Mouse (Mus musculus) olfactory bulb, adult 2 months (tissue): ENCODE measurements around the gene Gpbp1l1.

Source experiments
- CTCF ChIP-seq: fragments of 200-500 bp; IDR thresholded peaks from 2 replicates; pipeline ENCODE4 v1.5.1; 2012; ENCODE audit warnings: low read depth, mild to moderate bottlenecking, low read length, moderate library complexity; ENCODE audit not compliant: insufficient read depth
- POLR2A ChIP-seq: fragments of 200-500 bp; IDR thresholded peaks from 2 replicates; pipeline ENCODE4 v1.6.1; 2012; ENCODE audit warnings: mild to moderate bottlenecking, low read depth, low read length, moderate library complexity; ENCODE audit not compliant: insufficient read depth

DNA sequence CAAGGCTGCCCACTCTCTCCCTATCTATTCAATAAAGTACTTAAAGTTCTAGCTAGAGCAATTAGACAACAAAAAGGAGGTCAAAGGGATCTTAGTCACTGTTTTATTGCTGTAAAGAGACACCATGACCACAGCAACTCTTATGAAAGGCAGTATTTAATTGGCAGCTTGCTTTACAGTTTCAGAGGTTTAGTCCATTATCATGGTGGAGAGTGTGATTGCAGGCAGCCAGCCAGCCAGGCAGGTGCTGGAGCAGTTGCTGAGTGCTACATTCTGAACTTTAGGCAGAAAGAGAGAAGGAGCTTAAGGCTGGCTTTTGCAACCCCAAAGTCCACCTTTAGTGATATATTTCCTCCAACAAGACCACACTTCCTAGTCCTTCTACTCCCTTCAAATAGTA is 21.1 kb upstream of the Gpbp1l1 start:
- TF ChIP-seq POLR2A (no peak), CTCF (no peak)
